34 mouse cellular contexts compared by ENCODE assay signal in genomic region chr12:33552231-33552630, GRCm38 (mm10).
"Had no signal": no experiment of that assay in that cellular context is flagged by ENCODE, and none has a peak within 500 bp of the region (broad histone marks: within the 10 kb centered on the region; RNA-seq: fewer than 3 reads in every experiment).

No protein-coding gene starts in this region.

- ATAC-seq: hindbrain, embryonic 16.5 days; hindbrain, postnatal 0 days; inflammation-experienced regulatory T-cells, adult 6 months; intestine, embryonic 16.5 days; intestine, postnatal 0 days had no signal

- H3K4me1 ChIP-seq: heart, embryonic 10.5 days; heart, embryonic 12.5 days; heart, embryonic 13.5 days; heart, embryonic 15.5 days; hindbrain, embryonic 12.5 days; hindbrain, embryonic 13.5 days; intestine, embryonic 15.5 days; kidney, embryonic 15.5 days had no signal

- H3K4me2 ChIP-seq: heart, embryonic 11.5 days; heart, embryonic 12.5 days; heart, embryonic 13.5 days; heart, embryonic 15.5 days; hindbrain, embryonic 12.5 days; hindbrain, embryonic 13.5 days; hindbrain, embryonic 14.5 days; hindbrain, embryonic 15.5 days; intestine, embryonic 15.5 days; kidney, embryonic 15.5 days had no signal

- H3K27ac ChIP-seq: heart, adult 2 months; heart, embryonic 10.5 days; heart, embryonic 13.5 days; heart, embryonic 15.5 days; hindbrain, embryonic 12.5 days; hindbrain, embryonic 13.5 days; hindbrain, embryonic 14.5 days; hindbrain, embryonic 15.5 days; hindbrain, postnatal 0 days; intestine, embryonic 15.5 days; kidney, postnatal 0 days; layer of hippocampus, adult 2 months had no signal

- DNase-seq: heart, adult 2 months; heart, postnatal 10 days; heart, postnatal 14 days; heart, postnatal 36 days; heart, postnatal 4 days; kidney, adult 11 months; kidney, adult 18-20 months; kidney, adult 2 months; kidney, adult 8-10 months; kidney, postnatal 10 days; kidney, postnatal 14 days; kidney, postnatal 25 days; kidney, postnatal 36 days; layer of hippocampus, adult 9-11 months; layer of hippocampus, postnatal 36 days had no signal

- H3K27me3 ChIP-seq: heart, embryonic 12.5 days; heart, embryonic 13.5 days; heart, embryonic 15.5 days; hindbrain, embryonic 12.5 days; hindbrain, embryonic 13.5 days; hindbrain, embryonic 15.5 days; intestine, embryonic 15.5 days; kidney, embryonic 15.5 days had no signal

- H3K9ac ChIP-seq: heart, embryonic 12.5 days; heart, embryonic 13.5 days; heart, embryonic 15.5 days; hindbrain, embryonic 12.5 days; hindbrain, embryonic 13.5 days; hindbrain, embryonic 14.5 days; hindbrain, embryonic 15.5 days; intestine, embryonic 15.5 days; kidney, embryonic 15.5 days had no signal

- H3K4me3 ChIP-seq: heart, adult 2 months; heart, embryonic 10.5 days; heart, embryonic 12.5 days; heart, embryonic 13.5 days; heart, embryonic 15.5 days; hindbrain, embryonic 10.5 days; hindbrain, embryonic 12.5 days; hindbrain, embryonic 13.5 days; hindbrain, embryonic 15.5 days; intestine, embryonic 15.5 days; kidney, embryonic 15.5 days; layer of hippocampus, adult 2 months had no signal

- H3K36me3 ChIP-seq: heart, embryonic 10.5 days; heart, embryonic 12.5 days; heart, embryonic 13.5 days; heart, embryonic 15.5 days; hindbrain, embryonic 10.5 days; hindbrain, embryonic 12.5 days; hindbrain, embryonic 13.5 days; hindbrain, embryonic 15.5 days; intestine, embryonic 15.5 days; kidney, embryonic 15.5 days had no signal

- H3K9me3 ChIP-seq: heart, embryonic 10.5 days; heart, embryonic 12.5 days; heart, embryonic 13.5 days; heart, embryonic 15.5 days; hindbrain, embryonic 10.5 days; hindbrain, embryonic 12.5 days; hindbrain, embryonic 13.5 days; hindbrain, embryonic 15.5 days; intestine, embryonic 15.5 days; kidney, embryonic 15.5 days had no signal
